Mouse (Mus musculus) layer of hippocampus, adult 6 months (tissue): ENCODE measurements around the gene Otub1. TPM values are rescaled to one million over a fixed set of nuclear protein-coding genes. Genes with fewer than 3 reads are reported as not detected.

Source experiments
- long read RNA-seq, 2 experiments: library from polyadenylated mRNA; unstranded; transcript quantifications; one replicate each; pipeline ENCODE4 v2.0.0; 2019 to 2020
- polyA plus RNA-seq: library from polyadenylated mRNA; unstranded; fragments of <200 nt; fragmentation: Nextera tagmentation; gene quantifications from 2 replicates; pipeline ENCODE4 v1.2.3, GENCODE M21; 2021

Gene Otub1
- polyA plus RNA-seq: 740 and 803 TPM in 2 replicates
- long read RNA-seq, experiment 1, transcript Otub1-201 (7 exons, 1,713 nt): major isoform, 155 of 411 reads
- long read RNA-seq, experiment 1, partial matches to known transcripts: 7 of 411 reads
- long read RNA-seq, experiment 1, other reads (novel, unspliced or antisense): 249 of 411 reads
- long read RNA-seq, experiment 2, transcript Otub1-201 (7 exons, 1,713 nt): major isoform, 779 of 822 reads
- long read RNA-seq, experiment 2, partial matches to known transcripts: 11 of 822 reads
- long read RNA-seq, experiment 2, other reads (novel, unspliced or antisense): 32 of 822 reads

DNA sequence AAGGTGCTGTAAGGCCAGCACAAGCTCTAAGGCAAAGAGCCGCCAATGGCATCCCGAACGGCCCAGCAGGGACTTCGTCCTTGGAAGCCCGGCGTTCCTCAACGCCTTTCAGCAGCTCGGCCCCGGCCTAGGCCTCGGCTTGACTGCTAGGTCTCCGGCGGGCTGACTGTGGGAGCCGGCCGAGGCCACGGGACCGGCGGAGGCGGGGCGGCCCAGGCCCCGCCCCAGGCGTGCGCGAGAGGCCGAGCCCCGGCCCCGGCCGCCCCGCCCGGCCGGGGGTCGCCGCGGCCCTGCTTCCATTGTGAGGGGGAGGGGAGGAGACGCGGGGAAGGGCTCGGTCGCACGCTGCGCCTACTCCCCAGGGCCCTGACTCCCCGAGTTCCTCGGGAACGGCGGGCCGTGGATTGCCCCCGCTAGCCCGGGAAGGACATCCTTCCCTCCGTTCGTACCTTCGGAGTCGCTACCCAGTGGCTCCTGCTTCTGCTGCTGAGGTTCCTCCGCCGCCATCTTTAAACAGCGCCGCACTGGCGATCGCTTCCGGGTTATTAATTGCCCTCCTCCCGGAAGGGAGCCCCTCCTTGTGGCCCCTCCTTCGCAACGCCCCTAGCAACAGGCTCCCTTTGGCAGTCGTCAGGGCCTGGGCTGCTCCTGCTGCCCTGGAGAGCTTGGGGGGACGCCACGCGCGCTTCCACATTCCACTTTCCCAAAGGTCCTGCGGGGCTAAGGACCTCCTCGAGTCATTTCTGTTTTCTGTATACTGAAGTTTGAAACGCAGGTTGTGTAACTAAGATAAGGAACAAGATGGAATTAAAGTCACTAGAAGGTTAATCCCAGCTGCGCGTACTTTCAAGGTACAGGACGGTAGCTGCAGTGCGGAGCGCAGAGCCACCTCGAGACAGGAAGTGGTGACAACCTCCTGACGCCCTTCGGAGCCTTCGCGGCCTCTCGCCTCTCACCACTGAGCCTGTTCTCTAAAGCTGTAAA is at the start of gene Otub1:
Gene Otub1, minus strand, starts transcription at position 564 of the 984 bp plus-strand sequence.

DNA sequence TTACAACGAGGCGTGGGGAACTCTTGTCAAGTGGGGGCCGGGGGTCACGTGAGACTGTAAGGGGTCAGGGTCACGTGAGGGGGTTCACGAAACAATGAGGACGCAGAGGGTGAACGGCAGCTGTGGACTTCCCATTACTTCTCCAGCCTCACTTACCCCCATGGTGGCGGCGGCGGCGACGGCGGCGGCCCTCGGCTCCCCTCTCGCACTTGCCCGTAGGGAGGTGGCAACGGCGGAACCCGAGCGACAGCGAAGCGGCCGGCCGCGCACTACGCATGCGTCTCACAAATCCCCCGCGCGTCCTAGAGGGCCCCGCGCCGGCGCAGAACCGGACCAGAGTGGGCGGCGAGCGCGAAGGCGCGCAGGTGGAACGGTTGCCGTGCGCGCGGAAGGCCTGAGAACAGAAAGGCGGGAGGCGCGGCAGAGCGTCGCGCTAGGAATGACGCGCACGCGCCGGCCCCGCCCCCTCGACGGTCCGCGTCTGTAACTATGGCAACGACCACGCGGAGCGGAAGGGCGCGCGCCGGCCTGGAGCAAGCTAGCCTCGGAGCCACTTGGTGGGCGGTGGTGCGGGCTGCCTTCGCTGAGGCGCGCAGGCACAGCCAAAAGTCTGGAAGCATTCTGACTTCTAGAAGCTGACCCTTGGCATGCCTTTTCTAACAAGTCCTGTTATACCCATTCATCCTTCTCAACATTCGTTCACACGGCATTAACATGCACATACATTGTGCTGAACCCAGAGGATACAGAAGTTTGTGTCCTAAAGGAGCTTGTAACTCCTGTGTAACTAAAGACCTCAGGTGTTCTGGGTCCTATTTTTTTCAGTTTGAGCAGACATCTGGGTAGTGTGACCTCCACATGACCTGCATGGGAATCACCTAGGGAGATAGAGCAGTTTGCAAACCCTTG is 34.9 kb upstream of the Otub1 start, which contains the start of gene Naa40:
Gene Naa40, minus strand, starts transcription at position 402 of the 909 bp plus-strand sequence.

DNA sequence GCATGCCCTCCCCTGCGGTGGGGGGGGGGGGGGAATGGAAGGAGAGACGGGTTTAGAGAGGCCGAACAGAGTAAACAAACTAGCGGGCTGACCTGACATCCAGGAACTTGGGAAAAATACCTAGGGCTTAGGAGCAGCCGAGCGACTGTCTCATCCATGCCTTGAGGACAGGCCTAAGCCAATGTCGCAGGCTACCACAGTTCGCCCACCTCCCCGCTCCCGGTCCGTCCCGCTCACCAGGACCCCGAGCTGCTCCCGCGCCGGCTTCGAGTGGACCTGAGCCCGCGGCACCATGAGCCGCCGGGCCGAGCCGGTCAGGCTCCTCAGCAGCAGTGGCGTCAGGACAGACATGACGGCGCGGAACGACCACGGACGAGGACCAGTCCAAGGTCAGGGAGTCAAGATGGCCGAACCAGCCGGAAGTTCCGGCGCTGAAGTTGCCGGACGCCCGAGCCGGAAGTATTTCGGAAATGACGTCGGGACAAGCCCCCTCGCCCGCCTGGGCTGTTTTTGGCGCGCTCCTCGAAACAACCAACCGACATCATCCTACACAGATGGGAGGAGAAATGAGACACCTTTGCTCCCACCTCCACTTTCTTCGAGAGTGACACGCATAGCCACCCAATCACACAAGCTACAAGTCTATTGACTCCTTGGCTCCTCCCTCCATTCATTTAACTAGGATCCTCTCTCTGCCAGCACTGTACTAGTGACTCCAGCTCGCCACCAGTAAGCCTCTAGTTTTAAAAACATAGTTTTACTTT is 11.2 kb upstream of the Otub1 start, which contains the start of gene Cox8a:
Gene Cox8a, minus strand, starts transcription at position 455 of the 764 bp plus-strand sequence.

Other genes starting within 250 kb of the Otub1 start
- 23.4 and 26.0 TPM in 2 replicates for gene Ppp1r14b, start 231.3 kb downstream of the Otub1 start, polyA plus RNA-seq
- 8.5 and 8.6 TPM in 2 replicates for gene Plcb3, start 229.8 kb downstream of the Otub1 start, polyA plus RNA-seq
- gene Fkbp2, start 225.8 kb downstream of the Otub1 start, polyA plus RNA-seq: 284 and 296 TPM in 2 replicates
- 74.0 and 88.5 TPM in 2 replicates for gene Vegfb, start 218.7 kb downstream of the Otub1 start, polyA plus RNA-seq
- 27.6 and 28.0 TPM in 2 replicates for gene Dnajc4, start 213.7 kb downstream of the Otub1 start, polyA plus RNA-seq
- 17.2 and 17.7 TPM in 2 replicates for gene Nudt22, start 210.2 kb downstream of the Otub1 start, polyA plus RNA-seq
- 18.7 and 22.7 TPM in 2 replicates for gene Trpt1, start 210.2 kb downstream of the Otub1 start, polyA plus RNA-seq
- gene Fermt3, start 186.8 kb downstream of the Otub1 start, polyA plus RNA-seq: 3.8 and 4.5 TPM in 2 replicates
- 119 and 128 TPM in 2 replicates for gene Stip1, start 166.3 kb downstream of the Otub1 start, polyA plus RNA-seq
- gene Macrod1, start 149.5 kb downstream of the Otub1 start, polyA plus RNA-seq: 3.4 and 3.9 TPM in 2 replicates
- 2.2 and 2.6 TPM in 2 replicates for gene Flrt1, start 100.6 kb downstream of the Otub1 start, polyA plus RNA-seq
- 7,358 and 7,691 TPM in 2 replicates for gene Cox8a, start 11.3 kb upstream of the Otub1 start, polyA plus RNA-seq
- gene Naa40, start 34.9 kb upstream of the Otub1 start, polyA plus RNA-seq: 8.5 and 9.4 TPM in 2 replicates
- gene Rcor2, start 61.0 kb upstream of the Otub1 start, polyA plus RNA-seq: 0.74 and 0.99 TPM in 2 replicates
- gene Mark2, start 135.5 kb upstream of the Otub1 start, polyA plus RNA-seq: 21.9 and 29.5 TPM in 2 replicates
- 3.1 and 3.8 TPM in 2 replicates for gene Spindoc, start 176.7 kb upstream of the Otub1 start, polyA plus RNA-seq
- 1.7 and 1.8 TPM in 2 replicates for gene 2700081O15Rik, start 211.3 kb upstream of the Otub1 start, polyA plus RNA-seq